Mouse (Mus musculus) intestine, embryonic 15.5 days (tissue): ENCODE measurements at regions not wholly inside any gene's neighbourhood (a gene's known extent, or its start where the extent isn't known, plus 50 kb on each side); places are given as distances from the start of the nearest gene placed in this dataset.

Experiments
- ATAC-seq: fragments of 200-750 bp; cut with Nextera tagmentation; 2 replicates; pipeline ENCODE4 v1.8.0; 2017; ENCODE audit warnings: moderate TSS enrichment, moderate library complexity
- H3K27ac ChIP-seq: fragments of 300-500 bp; sonication (generic); 2 replicates; pipeline ENCODE4 v1.5.1; 2015; ENCODE audit warnings: mild to moderate bottlenecking, inconsistent platforms
- H3K27me3 ChIP-seq: fragments of 300-500 bp; sonication (generic); replicated peaks from 2 replicates; pipeline ENCODE4 v1.6.1; 2015; ENCODE audit warnings: inconsistent platforms
- H3K36me3 ChIP-seq: fragments of 300-500 bp; sonication (generic); 2 replicates; pipeline ENCODE4 v1.6.1; 2015; ENCODE audit warnings: inconsistent platforms
- H3K4me1 ChIP-seq: fragments of 300-500 bp; sonication (generic); replicated peaks from 2 replicates; pipeline ENCODE4 v1.6.1; 2015; ENCODE audit warnings: inconsistent platforms
- H3K4me2 ChIP-seq: fragments of 300-500 bp; sonication (generic); replicated peaks from 2 replicates; pipeline ENCODE4 v1.6.1; 2015; ENCODE audit warnings: mild to moderate bottlenecking, inconsistent platforms
- H3K4me3 ChIP-seq: fragments of 300-500 bp; sonication (generic); replicated peaks from 2 replicates; pipeline ENCODE4 v1.5.1; 2015; ENCODE audit warnings: inconsistent platforms
- H3K9ac ChIP-seq: fragments of 300-500 bp; sonication (generic); 2 replicates; pipeline ENCODE4 v1.6.1; 2015; ENCODE audit warnings: inconsistent platforms
- H3K9me3 ChIP-seq: fragments of 300-500 bp; sonication (generic); 2 replicates; pipeline ENCODE4 v1.6.1; 2016; ENCODE audit warnings: inconsistent platforms
- WGBS: fragments of 180-500 bp; shearing (Covaris S2); methylation state at CpG from one replicate; pipeline ENCODE4 v1.1.7; 2015; 5-methylcytosine and 5-hydroxymethylcytosine counted together

- no peaks in the 10 kb centered on the region for H3K36me3 ChIP-seq
- H3K27me3 ChIP-seq = no peaks in the 10 kb centered on the region
- H3K4me1 ChIP-seq = no peaks in the 10 kb centered on the region
- H3K9ac ChIP-seq = no peak overlapping the region
- no peak for ATAC-seq
- no peak overlapping the region for H3K27ac ChIP-seq
- no peak overlapping the region for H3K4me3 ChIP-seq
- no peak overlapping the region for H3K4me2 ChIP-seq
- WGBS = 92% methylated on average over 4 of the region's 4 CpGs
- no peaks in the 10 kb centered on the region for H3K9me3 ChIP-seq
These were observed 222.9 kb upstream of the Daam1 start for GRCm38 (mm10) chr12:71607966-71608365.

- ATAC-seq = no peak
- no peak overlapping the region for H3K9ac ChIP-seq
- no peak overlapping the region for H3K4me3 ChIP-seq
- WGBS = 50% methylated on average over 8 of the region's 8 CpGs
- H3K27me3 ChIP-seq = no peaks in the 10 kb centered on the region
- H3K36me3 ChIP-seq = no peaks in the 10 kb centered on the region
- H3K9me3 ChIP-seq = no peaks in the 10 kb centered on the region
- H3K4me1 ChIP-seq = no peaks in the 10 kb centered on the region
- H3K4me2 ChIP-seq = no peak overlapping the region
- no peak overlapping the region for H3K27ac ChIP-seq
These were observed 217.6 kb upstream of the Daam1 start for GRCm38 (mm10) chr12:71613326-71613725.

GRCm38 (mm10) chr12:71614945-71615344 lies 215.9 kb upstream of the Daam1 start:
- ATAC-seq = no peak

GRCm38 (mm10) chr12:71615383-71615782 lies 215.5 kb upstream of the Daam1 start:
- Histone ChIP-seq H3K9me3 (no peaks in the 10 kb centered on the region), H3K4me1 (no peaks in the 10 kb centered on the region), H3K4me2 (no peak overlapping the region), H3K9ac (no peak overlapping the region), H3K36me3 (no peaks in the 10 kb centered on the region), H3K4me3 (no peak overlapping the region), H3K27me3 (no peaks in the 10 kb centered on the region), H3K27ac (no peak overlapping the region)
- WGBS = 76% methylated on average over 2 of the region's 2 CpGs
- ATAC-seq = no peak

More at GRCm38 (mm10) chr12:71614945-71615344, 215.9 kb upstream of the Daam1 start:
- H3K27me3 ChIP-seq = no peaks in the 10 kb centered on the region
- H3K9ac ChIP-seq = no peak overlapping the region
- no peaks in the 10 kb centered on the region for H3K4me1 ChIP-seq
- no peak overlapping the region for H3K27ac ChIP-seq
- no peaks in the 10 kb centered on the region for H3K36me3 ChIP-seq
- no peaks in the 10 kb centered on the region for H3K9me3 ChIP-seq
- 84% methylated on average over 2 of the region's 2 CpGs for WGBS
- no peak overlapping the region for H3K4me2 ChIP-seq
- H3K4me3 ChIP-seq = no peak overlapping the region

- 63% methylated on average over 4 of the region's 4 CpGs for WGBS
- H3K4me2 ChIP-seq = no peak overlapping the region
- no peaks in the 10 kb centered on the region for H3K4me1 ChIP-seq
- H3K27me3 ChIP-seq = no peaks in the 10 kb centered on the region
- no peaks in the 10 kb centered on the region for H3K36me3 ChIP-seq
- H3K4me3 ChIP-seq = no peak overlapping the region
- H3K9me3 ChIP-seq = no peaks in the 10 kb centered on the region
- no peak for ATAC-seq
- no peak overlapping the region for H3K9ac ChIP-seq
- no peak overlapping the region for H3K27ac ChIP-seq
These were observed 214.8 kb upstream of the Daam1 start for GRCm38 (mm10) chr12:71616121-71616520.

- Histone ChIP-seq H3K27me3 (no peaks in the 10 kb centered on the region), H3K4me1 (no peaks in the 10 kb centered on the region), H3K27ac (no peak overlapping the region), H3K4me3 (no peak overlapping the region), H3K4me2 (no peak overlapping the region), H3K9ac (no peak overlapping the region), H3K36me3 (no peaks in the 10 kb centered on the region), H3K9me3 (no peaks in the 10 kb centered on the region)
- no peak for ATAC-seq
- 53% methylated on average over 6 of the region's 6 CpGs for WGBS
These were observed 212.4 kb upstream of the Daam1 start for GRCm38 (mm10) chr12:71618466-71618865.

- no peak overlapping the region for H3K9ac ChIP-seq
- no peak overlapping the region for H3K4me3 ChIP-seq
- no peak for ATAC-seq
- 82% methylated on average over 8 of the region's 8 CpGs for WGBS
- no peaks in the 10 kb centered on the region for H3K9me3 ChIP-seq
- H3K4me1 ChIP-seq = no peaks in the 10 kb centered on the region
- H3K27me3 ChIP-seq = no peaks in the 10 kb centered on the region
- H3K27ac ChIP-seq = no peak overlapping the region
- no peak overlapping the region for H3K4me2 ChIP-seq
- no peaks in the 10 kb centered on the region for H3K36me3 ChIP-seq
These were observed 211.9 kb upstream of the Daam1 start for GRCm38 (mm10) chr12:71618956-71619355.

GRCm38 (mm10) chr12:71619561-71619960 lies 211.3 kb upstream of the Daam1 start:
- no peak for ATAC-seq
- no peak overlapping the region for H3K27ac ChIP-seq
- H3K4me1 ChIP-seq = 0 out of 2 replicates have a peak, but pooled peaks cover 2% of the 10 kb centered on the region
- 39% methylated on average over 4 of the region's 4 CpGs for WGBS
- no peak overlapping the region for H3K9ac ChIP-seq
- no peaks in the 10 kb centered on the region for H3K36me3 ChIP-seq
- H3K4me2 ChIP-seq = no peak overlapping the region
- H3K27me3 ChIP-seq = no peaks in the 10 kb centered on the region
- no peaks in the 10 kb centered on the region for H3K9me3 ChIP-seq
- H3K4me3 ChIP-seq = no peak overlapping the region

GRCm38 (mm10) chr12:71621542-71621941 lies 209.3 kb upstream of the Daam1 start:
- H3K4me2 ChIP-seq = no peak overlapping the region
- H3K4me1 ChIP-seq = 0 out of 2 replicates have a peak, but pooled peaks cover 5% of the 10 kb centered on the region
- H3K4me3 ChIP-seq = no peak overlapping the region
- no peak overlapping the region for H3K27ac ChIP-seq
- ATAC-seq = no peak
- H3K9me3 ChIP-seq = no peaks in the 10 kb centered on the region
- no peak overlapping the region for H3K9ac ChIP-seq
- WGBS = 52% methylated on average over 4 of the region's 4 CpGs
- H3K36me3 ChIP-seq = no peaks in the 10 kb centered on the region
- no peaks in the 10 kb centered on the region for H3K27me3 ChIP-seq

- ATAC-seq = no peak
- H3K27ac ChIP-seq = no peak overlapping the region
- H3K4me1 ChIP-seq = peaks cover 10% of the 10 kb centered on the region
- H3K36me3 ChIP-seq = no peaks in the 10 kb centered on the region
- H3K27me3 ChIP-seq = no peaks in the 10 kb centered on the region
- H3K9ac ChIP-seq = no peak overlapping the region
- no peaks in the 10 kb centered on the region for H3K9me3 ChIP-seq
- no peak overlapping the region for H3K4me3 ChIP-seq
- 82% methylated on average over 2 of the region's 2 CpGs for WGBS
- no peak overlapping the region for H3K4me2 ChIP-seq
These were observed 208.1 kb upstream of the Daam1 start for GRCm38 (mm10) chr12:71622761-71623160.

- Histone ChIP-seq H3K27ac (no peak overlapping the region), H3K27me3 (no peaks in the 10 kb centered on the region), H3K9me3 (no peaks in the 10 kb centered on the region), H3K4me3 (no peak overlapping the region), H3K4me2 (no peak overlapping the region), H3K4me1 (peaks cover 13% of the 10 kb centered on the region), H3K36me3 (no peaks in the 10 kb centered on the region), H3K9ac (no peak overlapping the region)
- WGBS = 81% methylated on average over 5 of the region's 5 CpGs
- no peak for ATAC-seq
These were observed 207.6 kb upstream of the Daam1 start for GRCm38 (mm10) chr12:71623271-71623670.

- Histone ChIP-seq H3K4me3 (no peak overlapping the region), H3K9ac (no peak overlapping the region), H3K9me3 (no peaks in the 10 kb centered on the region), H3K36me3 (no peaks in the 10 kb centered on the region), H3K4me1 (peaks cover 15% of the 10 kb centered on the region), H3K4me2 (no peak overlapping the region), H3K27ac (0 out of 2 replicates have a peak overlapping the region, but pooled peaks have one; percentile 22), H3K27me3 (no peaks in the 10 kb centered on the region)
- no peak for ATAC-seq
- WGBS = 52% methylated on average over 8 of the region's 8 CpGs
These were observed 206.8 kb upstream of the Daam1 start for GRCm38 (mm10) chr12:71624076-71624475.

GRCm38 (mm10) chr12:71624676-71625075 lies 206.2 kb upstream of the Daam1 start:
- 63% methylated on average over 6 of the region's 6 CpGs for WGBS
- Histone ChIP-seq H3K9me3 (no peaks in the 10 kb centered on the region), H3K27me3 (no peaks in the 10 kb centered on the region), H3K27ac (no peak overlapping the region), H3K36me3 (no peaks in the 10 kb centered on the region), H3K4me1 (peaks cover 15% of the 10 kb centered on the region), H3K9ac (no peak overlapping the region), H3K4me2 (no peak overlapping the region), H3K4me3 (no peak overlapping the region)
- ATAC-seq = no peak
